Mouse (Mus musculus) layer of hippocampus, postnatal 36 days (tissue): ENCODE results near the gene Ntn5. TPM values are rescaled to one million over a fixed set of nuclear protein-coding genes. Genes with fewer than 3 reads are reported as not detected.
"Not testable (repeated sequence)": the region's sequence is repeated elsewhere in the genome, so short reads cannot be mapped to it uniquely, and the experiment has no call there.

Experiments used
- DNase-seq, 2 experiments: peaks; one replicate each; pipeline ENCODE4 v3.0.0; 2022
- total RNA-seq, 2 experiments: library from RNA; stranded (reverse); gene quantifications; 2 replicates each; pipeline ENCODE4 v1.2.3; 2021

Gene Ntn5
- 1 to 10 TPM; 5.5 to 6.0 TPM for total RNA-seq

DNA sequence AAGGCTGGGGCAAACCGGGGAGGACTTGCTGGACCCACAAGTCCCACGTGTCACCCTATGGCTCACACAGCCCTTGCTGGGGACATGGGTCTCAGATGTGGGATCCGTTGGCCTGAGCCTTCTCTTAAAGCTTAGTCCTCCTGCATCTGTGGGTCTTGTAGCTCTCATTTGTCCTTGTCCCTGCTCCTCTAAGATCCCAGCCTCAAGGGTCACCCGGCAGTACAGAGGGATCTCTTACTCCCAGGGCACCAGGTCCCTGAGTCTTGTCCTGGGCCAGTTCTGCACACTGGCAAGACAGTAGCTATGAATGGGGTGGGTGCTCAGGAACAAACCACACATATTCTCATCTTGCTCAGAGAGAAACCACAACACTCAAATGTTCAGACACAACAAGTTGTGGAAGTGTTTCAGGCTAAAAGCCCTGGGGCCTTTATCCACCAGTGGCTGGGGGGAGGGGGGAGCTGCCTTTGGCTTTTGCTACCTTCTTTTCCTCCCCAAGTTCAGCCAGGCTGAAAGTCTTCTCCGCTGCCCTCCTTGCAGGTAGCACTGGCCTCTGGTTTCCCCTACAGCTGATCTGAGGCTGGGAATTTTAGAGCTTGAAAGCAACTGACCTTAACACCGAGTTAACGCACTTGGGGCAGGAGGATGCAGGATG, at the start of gene Ntn5:
Gene Ntn5, plus strand, starts transcription at position 627 of the 655 bp plus-strand sequence.
- DNase-seq, result no peak

DNA sequence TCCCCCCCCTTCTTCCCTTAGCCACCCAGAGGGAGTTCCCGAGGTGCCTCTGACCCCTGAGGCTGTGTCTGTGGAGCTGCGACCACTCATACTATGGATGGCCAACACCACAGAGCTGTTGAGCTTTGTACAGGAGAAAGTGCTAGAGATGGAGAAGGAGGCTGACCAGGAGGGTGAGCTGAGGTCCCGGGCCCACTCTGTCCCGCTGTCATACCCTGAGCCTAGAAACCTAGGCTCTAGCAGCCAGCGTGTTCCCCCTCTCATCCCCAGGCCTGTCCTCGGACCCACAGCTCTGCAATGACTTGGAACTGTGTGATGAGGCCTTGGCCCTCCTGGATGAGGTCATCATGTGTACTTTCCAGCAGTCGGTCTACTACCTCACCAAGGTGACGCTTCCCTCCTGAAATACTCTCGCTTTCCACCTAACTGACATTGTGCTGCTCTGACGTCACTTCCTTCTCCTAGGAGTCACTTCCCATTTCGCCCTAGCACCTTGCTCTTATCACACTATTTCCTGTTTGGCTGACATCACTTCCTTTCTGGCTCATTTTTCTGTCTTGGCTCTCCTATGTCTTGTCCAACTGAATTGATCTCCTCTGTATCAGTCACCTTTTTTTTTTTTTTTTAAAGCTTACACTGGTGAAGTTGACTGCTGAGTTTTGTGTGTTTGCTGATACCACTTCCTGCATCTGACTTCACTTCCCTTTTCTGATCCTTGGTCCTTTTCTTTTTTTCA, 48.7 kb upstream of the Ntn5 start:
- DNase-seq, result no peak

DNA sequence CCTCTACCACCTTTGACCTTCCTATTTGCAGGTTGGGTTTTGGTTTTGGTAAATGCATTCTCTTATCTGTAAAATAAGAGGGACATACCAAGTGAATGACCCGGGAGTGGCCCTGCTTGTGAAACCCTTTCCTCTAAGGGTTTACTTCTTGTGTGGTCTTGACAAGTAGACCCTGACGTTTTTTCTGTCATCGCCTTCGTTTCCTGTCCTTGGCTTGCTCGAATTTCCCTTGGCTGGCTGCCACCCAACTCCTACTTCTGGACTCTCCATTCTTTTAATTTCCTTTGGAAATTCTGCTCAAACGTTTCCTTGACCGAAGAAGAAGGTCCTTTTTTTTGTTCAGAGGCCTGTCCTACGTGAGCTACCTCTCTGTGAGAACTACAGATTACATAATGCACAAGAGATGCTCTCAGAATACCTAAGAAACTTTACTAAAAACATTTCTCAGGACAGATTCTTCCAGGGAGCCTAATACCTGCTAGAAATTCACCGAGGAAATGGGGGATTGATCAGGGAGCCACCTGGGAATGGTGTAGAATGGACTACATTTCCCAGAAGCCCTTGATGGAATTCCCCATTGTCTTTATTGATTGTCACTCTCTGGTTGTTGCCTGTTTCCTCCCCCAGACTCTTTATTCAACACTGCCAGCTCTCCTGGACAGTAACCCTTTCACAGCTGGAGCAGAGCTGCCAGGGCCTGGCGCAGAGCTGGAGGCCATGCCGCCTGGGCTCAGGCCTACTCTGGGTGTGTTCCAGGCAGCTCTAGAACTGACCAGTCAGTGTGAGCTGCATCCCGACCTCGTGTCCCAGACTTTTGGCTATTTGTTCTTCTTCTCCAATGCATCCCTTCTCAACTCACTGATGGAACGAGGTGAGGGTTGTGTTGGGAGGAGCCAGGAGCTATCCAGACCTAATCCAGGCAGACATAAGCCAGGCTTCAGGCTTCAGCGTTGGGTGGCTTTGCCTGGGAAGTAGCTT, 47.8 kb upstream of the Ntn5 start:
- DNase-seq, result no peak

DNA sequence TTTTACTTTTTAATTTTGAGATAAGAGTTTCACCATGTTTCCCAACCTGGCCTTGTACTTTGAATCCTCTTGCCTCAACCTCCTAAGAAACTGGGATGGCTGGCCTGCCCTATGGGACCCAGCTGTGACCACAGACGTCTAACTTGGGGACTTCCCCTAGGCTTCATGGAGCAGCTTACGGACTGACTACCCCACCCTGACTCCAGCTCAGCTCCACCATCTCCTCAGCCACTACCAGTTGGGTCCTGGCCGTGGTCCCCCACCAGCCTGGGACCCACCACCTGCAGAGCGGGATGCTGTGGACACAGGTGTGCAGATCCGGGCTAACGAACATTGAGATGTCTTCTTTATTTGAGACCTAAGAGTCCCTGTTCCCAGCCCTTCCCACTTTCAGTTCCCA, 46.1 kb upstream of the Ntn5 start:
- no peak for DNase-seq

DNA sequence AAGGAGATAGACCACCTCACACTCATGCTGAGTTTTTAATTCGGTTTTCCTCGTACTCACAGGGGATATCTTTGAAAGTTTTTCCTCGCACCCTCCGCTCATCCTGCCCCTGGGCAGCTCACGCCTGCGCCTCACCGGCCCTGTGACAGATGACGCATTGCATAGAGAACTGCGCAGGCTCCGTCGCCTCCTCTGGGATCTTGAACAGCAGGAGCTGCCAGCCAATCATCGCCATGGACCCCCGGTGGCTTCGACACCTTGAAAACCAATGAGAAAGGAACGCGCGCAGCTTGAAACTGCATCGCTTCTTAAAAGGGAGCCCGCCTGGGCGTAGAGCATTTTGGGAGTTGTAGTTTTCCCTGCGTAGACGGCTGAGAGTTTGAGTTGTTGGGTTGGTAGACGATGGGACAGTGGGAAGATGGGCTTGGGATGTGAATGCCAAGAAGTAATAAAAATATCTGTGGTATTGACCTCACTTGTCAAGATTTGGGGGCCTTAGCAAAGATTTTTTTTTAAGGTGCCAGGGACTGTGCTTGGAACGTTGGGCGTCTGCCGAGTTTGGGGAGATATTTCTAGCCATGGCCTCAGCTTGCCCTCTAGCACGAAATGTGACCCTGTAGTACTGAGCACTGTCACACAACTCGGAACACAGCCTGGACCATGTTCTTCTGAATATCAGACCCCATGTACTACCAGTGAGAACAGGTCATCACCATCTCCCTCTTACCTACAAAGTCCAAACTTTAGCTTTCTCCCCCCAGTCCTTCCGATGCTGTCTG, 45.0 kb upstream of the Ntn5 start:
- DNase-seq, result peak; percentile 92 to 95

DNA sequence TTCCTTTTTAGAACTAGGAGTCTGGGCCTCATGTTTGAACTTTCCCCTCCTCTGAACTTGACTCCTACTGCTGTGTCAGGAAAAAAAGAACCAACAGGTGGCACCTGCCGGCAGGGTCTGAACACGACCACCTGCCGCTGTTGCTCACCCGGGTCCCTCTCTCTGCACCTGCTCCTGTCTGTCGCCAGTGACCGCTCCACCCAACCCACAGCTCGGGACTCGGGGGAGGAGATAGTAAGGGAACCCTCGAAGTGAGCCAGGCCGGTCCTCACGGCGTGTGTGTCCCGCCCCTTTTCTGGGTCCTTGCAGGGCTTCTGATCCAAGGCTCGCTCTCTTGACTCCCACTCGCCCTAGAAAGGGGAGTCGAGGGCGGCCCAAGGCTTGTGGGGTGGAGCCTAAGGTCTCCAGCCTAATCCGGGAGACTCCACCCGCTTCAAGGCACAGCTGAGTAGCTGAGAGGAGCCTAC, 44.2 kb upstream of the Ntn5 start, which contains the start of gene Mamstr:
Gene Mamstr, plus strand, starts transcription at position 417 of the 467 bp plus-strand sequence.
- DNase-seq, result no peak

DNA sequence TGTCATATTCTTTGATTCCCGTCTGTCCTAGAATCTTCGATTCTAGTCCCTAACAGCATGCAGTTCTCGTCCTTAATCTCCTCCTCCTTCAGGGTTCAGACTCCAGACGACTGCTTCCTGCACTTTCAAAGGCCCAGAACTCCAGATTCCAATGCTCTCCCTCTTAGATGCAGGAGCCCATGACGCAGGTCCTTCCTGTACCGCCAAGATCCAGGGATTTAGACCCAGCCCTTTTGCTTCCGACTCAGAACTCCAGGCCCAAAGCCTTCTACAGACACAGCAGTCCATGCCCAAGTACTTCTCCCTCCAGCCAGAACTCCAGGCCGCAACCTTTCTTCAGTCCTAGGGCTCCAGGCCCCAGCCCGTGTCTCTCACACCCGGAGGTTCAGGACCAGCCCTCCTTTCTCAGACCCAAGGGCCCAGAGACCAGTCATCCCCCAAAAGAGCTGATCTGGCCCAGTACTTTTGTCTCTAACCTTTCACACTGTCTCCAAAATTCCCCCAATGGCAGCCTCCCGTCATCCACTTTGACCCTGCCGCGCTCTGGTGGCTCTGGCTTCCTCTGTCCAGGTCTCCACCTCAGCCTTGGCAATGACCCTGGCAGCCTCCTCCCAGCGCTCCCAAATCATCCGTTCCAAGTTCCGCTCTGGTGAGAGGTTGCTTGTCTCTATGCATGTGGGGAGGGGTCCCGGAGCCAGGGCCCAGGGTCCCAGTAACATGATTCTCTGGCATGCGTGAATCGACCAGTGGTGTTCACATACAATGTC, 43.4 kb upstream of the Ntn5 start:
- no peak for DNase-seq

DNA sequence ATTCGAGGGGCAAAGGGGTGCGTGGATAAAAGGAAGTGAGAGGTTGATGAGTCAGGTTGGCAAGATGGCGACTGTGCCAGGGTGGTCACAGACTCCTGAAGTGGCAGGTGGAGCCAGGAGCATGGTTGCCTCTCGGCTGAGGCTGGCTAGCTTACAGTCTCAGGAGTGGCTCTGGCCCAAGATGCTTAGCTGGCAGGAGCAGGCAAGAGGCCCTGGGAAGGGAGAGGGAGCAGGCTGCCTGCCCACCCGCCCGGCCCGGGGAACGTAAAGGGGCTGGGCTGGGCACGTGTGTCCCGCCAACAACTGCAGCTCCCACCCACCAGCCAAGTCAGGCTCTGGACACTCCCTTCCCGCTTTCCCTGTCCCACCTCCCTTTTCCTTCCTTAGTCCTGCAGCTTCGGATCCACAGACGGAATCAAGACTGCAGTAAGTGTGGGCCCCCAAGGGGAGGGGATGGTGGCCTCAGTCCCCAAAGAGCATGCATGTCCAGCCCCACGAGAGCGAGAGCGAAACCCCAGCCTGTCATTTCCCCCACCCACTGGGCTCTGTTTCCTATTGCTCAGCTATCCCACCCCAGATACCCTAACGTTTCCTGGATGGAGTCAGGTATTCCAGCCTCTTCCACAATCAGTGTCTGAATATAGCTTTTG, 42.3 kb upstream of the Ntn5 start:
- DNase-seq, result no peak

DNA sequence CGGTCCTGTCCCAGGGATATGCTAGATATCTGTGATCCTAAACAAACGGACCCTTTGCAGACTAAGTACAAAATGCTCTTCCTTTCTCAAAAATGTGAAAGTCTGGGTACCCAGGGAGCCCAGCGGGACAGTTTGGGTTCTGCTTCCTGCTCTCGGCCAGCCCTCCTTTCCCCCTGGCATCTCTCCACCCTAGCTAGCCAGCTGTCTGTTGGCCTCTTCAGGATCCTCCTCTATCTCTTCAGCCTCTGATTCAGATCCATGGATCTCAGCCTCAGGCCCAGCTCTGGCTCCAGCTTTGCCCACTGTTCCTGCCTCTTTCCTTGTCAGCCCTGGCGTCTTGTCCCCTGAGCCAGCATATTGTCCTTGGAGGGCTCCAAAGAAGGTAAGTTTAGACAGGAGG, 41.7 kb upstream of the Ntn5 start:
- DNase-seq, result no peak

DNA sequence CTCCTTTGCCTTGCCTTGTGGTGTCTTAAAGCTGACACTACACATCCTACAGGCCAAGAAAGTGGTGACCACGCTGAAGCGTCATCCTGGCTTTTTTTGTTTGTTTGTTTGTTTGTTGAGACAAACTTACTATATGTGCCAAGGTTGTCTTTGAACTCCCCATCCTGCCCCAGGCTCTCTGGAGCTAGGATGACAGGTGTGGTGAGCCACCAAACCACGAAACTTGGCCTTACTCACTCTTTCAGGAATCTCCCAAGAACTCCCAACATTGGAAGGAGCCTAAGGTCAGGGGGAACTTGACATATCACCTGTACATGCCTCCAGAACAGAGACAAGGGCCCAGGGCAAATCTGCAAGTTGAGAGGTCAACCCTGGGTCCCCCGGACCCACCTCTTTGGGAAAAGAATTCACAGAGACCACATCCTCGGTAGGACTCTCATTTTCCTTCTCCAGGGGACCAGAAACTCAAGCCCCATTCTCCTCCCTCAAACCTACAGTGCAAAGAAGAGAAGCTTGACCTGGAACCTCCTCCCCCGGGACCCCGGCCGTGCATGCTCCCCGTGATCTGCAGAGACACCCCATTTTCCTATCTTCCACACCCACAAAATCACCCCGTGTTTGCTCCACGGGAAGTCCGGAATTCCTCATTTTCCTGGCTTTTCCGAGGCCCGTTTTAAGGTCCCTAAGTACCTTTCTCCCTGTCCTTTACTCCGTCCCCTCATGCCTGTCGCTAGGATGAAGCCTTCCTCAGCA, 41.1 kb upstream of the Ntn5 start:
- DNase-seq, result no peak

DNA sequence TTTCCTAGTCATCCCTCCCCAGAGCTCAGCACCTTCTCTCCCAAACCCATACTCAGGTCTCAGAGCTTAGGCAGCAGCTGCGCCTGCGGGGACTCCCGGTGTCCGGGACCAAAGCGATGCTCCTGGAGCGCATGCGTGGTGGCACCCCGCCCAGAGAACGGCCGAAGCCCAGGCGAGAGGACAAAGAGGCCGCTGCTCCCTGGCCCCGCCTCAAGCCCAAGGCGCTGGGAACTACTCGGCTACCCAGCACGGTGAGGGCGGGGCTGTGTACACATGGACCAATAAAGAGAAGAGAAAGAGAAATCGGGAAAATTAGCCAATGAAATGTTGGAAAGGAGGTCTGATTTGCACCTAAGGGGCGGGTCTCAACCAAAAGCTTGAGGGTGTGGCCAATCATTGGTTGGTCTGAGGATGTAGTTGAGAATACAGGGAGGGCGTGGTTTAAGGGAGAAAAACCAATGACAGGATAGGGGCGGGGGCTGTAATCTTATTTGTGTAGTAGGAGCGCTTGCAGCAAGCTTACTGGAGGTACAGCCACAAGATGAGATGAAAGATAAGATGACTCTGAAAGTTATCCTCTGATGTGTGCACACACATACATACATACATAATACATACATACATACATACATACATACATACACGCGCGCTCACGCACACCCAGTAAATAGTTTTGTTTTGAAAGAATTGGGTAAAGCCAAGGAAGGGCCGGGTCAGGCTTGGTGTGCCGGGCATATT, 40.2 kb upstream of the Ntn5 start:
- DNase-seq, result peak; percentile 90 to 91

DNA sequence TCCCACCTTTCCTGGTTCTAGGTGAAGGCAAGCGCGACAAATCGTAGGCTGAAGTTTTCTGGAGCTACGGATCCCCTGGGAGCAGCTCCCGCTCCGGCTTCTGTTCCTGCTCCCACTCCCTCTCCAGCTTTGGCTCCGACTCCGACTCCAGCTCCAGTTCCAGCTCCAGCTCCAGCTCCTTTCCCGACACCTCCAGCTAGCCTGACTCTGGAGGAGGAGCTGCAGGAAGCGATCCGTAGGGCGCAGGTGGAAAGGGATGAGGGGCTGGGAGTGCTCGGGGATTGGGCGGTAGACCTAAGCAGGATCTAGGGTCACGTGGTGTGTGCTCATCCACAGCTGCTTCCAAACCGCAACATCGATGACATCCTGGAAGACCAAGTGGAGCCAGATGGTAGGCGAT, 39.6 kb upstream of the Ntn5 start:
- DNase-seq, result peak; percentile 55 to 61

DNA sequence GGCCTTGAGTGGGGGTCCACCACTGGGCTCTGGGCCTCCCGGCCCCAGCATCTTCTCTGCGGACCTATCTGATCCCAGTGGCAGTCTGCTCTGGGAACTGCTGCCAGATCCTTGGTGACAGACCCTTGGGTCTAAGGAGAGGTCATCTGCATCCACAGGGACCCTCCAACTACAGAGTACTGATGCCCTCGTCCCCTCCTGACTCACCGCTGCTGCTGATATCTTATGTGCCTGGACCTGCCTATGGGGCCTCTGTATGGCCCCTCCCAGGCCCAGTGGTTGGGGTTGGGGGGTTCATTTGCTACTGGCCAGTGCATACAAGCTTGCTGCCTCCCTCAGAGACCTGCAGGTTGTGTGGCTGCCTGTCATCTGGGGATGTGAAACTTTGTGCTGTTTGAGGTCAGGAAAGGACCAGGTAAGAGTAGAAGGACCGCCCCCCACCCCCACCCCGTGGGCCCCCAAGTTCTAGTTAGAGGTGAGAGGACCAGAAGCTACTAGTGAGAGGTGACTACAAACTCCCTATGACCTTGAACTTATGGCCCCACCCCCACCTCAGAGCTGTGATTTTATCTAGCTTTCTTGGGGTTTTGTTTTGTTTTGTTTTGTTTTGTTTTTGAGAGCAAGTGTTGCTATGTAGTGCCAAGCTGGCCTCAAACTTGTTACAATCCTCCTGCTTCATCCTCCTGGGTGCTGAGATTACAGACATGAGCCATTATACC, 38.8 kb upstream of the Ntn5 start:
- DNase-seq, result no peak

DNA sequence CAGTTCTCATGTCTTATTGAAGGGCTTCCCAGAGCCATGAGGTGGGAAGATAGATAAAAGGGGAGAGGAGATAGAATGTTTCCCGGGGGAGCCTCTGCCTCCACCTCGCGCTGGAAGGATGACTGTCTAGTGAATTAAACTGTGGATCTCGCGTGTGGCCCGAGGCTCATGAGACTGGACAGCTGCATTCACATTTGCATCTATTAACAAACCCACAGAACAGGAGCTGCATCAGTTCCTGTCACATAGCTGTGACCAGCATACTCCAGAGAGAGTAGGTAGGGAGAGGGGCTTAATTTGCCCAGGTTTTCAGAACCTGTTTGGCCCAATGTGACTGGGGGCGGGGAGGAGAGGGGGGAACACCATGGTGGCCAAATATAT, 38.2 kb upstream of the Ntn5 start:
- DNase-seq, result no peak

DNA sequence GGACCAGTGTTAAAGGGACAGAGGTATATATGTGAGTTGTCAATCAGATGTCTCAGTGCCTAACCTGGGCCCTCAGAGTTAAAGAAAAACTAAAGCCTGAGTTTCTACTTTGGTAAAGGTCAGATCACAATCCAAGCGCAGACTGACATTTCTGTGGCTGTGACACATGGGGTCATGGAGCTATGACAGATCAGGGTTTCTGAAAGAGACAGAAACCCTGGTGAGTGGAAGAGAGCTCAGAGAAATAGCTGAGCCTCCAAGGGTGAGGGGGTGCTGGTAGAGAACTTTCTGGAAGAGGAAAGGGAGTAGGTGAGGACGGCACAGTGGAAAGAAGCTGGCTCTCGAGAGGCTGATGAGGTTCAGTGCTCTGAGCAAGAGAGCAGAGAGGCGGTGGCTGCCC, 37.2 kb upstream of the Ntn5 start:
- DNase-seq, result no peak

DNA sequence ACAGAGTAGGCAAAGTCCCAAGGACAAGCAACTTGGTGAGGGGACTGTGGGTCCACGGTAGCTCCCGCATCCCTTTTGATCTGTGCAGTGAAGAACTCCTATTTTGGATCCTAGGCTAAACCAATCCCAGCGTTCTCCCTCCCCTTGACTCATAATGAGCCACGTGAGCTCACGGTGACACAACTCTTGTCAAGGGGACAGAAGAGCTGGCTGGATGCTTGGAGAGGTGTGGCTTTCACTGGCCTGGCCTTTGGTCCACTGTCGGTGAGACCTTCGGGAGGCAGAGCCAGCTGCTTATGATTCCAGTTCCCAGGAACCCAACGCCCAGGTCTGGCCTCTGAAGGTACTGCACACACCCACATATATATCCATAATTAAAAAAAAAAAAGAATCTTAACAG, 34.5 kb upstream of the Ntn5 start:
- no peak for DNase-seq

DNA sequence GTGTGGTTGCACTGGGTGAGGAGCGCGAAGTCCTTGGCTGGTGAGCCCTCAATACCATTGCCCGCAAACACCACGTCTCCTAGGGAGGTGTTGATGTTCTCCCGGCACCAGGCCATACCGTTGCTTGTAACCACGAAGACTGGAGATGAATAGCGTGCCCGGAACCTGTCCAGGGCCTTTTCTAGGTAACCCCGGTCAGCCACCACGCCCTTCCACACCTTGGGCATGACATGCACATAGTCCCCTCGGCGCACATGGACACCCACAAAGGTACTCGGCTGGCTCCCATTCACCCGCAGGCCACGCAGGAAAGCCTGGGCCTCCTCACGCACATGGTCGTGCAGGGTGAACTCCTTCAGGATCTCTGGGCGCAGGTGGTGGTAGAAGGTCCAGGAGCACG, 33.3 kb upstream of the Ntn5 start:
- DNase-seq, result not testable (repeated sequence)

DNA sequence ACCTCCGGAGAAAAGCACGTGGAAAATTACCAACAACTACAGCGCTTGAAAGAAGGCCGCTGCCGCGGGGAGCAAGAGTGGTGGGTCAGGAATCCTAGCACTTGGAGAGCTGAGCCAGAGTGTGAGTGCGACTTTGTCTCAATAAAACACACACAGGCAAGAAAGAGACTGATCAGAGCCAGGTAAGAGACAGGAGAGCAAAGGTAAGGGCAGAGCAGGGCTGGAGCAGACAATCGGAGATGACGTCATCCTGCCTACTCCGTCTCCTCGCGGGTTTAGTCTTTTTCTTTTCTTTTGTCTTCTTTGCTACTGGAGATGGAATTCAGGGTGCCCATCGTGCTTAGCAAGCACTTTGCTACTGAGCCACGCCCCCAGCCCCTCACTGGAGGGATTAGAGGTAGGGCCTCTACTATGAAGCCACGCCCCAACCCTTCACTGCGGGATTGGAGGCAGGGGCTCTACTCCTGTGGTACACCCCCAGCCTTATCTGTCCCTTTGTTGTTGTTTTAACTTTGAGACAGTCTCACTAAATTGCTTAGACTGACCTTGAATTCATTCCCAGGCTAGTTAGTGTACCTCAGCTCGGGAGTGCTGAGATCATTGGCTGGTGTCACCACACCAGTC, 29.3 kb upstream of the Ntn5 start:
- DNase-seq, result no peak
